Mouse (Mus musculus): Measurements from ENCODE around the gene Rragd. TPM values are rescaled to one million over a fixed set of nuclear protein-coding genes. Genes with fewer than 3 reads are reported as not detected.
"Not testable (repeated sequence)": the region's sequence is repeated elsewhere in the genome, so short reads cannot be mapped to it uniquely, and the experiment has no call there.

The Rragd gene
- total RNA-seq, 2 experiments from 2014 or later: 7.4 to 11.0 TPM

DNA sequence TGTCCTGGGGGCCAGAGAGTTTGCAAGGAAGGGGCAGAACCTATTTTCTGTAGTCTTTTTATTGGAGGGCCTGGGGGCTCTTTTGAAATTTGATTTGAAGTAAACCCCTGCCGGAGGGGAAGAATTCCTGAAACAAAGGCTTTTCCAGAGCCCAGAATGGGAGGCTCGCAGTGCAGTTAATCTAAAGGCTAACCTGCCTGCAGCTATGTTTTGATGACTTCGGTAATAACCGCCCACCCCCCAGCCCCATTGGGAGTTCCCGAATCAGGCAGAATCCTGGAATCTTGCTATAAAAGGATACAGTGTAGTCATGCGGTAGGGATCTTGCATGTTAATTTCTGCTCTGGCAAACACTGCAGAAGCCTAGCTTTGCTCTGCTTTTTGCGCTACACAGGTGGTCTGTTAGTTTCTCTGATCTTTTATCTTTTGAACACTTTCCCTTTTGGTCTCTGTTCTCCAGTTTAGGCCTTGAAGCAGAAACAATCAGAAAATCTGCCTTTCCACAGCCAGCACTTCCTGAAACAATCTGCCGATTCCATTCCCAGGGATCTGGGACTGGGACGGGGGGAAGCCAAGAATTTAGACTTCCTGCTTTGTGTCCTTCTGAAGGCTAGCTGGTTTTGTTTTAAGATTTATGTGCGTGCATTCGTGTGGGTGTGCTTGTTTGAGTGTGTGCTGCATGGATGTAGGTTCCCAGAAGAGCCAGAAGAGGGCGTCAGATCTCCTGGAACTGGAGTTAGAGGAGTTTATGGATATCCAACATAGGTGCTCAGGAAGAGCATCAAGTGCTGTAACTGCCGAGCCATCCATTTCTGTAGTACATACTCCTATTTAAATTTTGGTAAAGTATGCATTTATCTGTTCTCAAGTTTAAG lies 2.2 kb downstream of the Rragd start:
- DNase-seq: no peak

- no peak for DNase-seq
These were observed 2.8 kb downstream of the Rragd start for GRCm38 (mm10) chr4:32985684-32986083.

- no peak for DNase-seq
These were observed 4.2 kb downstream of the Rragd start for GRCm38 (mm10) chr4:32987006-32987405.

DNA sequence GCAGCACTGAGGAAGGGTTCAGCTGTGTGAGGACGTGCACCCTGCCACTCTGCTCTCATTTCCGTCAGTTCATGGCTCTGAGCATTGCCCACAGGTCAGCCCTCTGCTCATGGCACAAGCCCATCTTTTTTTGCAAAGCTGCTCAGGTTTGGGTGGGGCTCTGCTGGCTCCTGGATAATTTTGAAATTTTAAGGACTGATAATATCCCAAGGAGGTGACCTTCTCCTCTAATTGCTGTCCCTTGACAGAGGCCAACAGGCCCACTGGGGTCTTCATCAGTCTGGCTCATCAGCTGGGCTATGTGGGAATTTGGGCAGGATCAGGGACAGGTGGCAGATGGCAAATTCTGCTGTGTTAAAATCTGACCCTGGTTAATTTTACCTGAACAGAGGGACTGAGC lies 6.5 kb downstream of the Rragd start:
- no peak for DNase-seq

DNA sequence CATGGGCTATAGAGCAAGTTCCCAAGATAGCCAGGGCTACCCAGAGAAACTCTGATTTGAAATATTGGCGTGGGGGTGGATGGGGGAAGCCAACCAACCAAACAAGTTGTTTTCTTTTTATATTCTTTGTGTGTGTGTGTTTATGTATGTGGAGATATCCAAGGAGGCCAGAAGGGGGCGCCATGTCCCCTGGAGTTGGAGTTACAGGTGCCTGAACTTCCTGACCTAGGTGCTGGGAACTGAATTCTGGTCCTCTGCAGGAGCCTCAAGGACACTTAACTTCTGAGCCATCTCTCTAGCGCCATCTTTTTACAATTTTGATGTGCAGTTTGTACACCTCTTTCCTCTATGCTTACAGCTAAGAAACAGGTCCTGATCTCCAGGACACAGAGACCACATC lies 11.3 kb downstream of the Rragd start:
- no peak for DNase-seq

GRCm38 (mm10) chr4:32996083-32996482 lies 13.2 kb downstream of the Rragd start:
- no peak for DNase-seq

DNA sequence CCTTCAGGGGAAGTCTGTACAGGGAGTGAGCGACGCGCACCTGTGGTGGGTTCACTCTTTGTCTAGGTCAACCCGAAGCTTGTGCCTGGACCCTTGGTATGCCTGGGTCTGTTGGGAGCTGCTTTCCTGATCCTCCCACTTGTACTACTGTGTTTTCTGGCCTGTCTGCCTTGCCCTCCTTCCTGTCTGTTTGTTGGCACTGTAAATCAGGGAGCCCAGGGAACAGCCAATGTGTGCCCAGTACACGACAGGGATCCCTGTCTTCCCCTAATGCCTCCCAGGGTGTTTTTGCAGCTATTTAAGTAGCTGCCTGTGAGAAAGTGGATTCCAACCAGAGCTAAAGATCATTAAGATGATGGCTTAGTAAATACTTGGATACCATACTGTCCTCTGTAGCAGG lies 14.7 kb downstream of the Rragd start:
- DNase-seq: no peak

DNA sequence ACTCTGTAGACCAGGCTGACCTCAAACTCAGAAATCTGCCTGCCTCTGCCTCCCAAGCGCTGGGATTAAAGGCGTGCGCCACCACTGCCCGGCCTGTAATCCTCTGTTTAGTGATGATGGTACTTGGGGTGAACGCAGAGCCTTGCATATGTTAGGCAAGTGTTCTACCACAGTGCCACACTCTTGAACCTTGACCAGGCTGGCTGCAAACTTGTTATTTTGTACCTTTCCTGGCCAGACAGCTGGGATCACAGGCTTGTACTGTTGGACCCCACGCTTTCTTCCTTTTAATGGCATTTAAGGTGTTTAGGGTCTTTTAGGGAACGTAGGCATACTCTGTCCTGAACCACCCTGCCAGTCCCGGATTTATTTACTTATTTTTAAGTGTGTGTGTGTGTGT lies 16.2 kb downstream of the Rragd start:
- no peak for DNase-seq

DNA sequence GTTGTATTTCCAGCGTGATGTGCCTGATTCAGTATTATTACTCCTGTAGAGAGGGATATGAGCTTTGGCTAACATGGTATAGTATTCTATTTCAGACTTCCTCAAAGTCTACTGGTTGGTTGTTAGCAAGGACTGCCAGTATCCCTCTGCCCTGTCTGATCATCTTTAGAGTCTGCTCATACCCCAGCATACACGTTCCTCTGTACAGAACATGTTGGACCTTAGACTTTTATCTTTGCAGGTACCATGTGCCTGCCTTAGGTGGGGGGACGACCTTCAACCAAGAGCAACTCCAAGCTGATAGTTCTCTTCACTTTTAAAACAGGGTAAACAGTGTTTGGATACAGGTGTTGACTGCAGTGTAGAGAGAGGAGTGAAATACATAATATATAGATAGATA lies 19.2 kb downstream of the Rragd start:
- no peak for DNase-seq

GRCm38 (mm10) chr4:33005595-33006470 lies 23.0 kb downstream of the Rragd start:
- not testable (repeated sequence) for DNase-seq

DNA sequence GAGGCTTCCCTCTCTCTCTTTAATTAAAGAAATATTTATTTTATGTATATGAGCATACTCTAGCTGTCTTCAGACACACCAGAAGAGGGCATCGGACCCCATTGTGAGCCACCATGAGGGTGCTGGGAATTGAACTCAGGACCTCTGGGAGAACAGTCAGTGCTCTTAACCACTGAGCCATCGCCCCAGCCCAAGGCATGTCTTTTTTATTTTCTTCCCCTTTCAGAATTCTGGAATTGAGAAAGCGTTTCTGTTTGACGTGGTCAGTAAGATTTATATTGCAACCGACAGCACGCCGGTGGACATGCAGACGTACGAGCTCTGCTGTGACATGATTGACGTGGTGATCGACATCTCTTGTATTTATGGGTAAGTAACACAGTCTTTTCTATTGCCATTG lies 24.0 kb downstream of the Rragd start:
- DNase-seq: no peak

DNA sequence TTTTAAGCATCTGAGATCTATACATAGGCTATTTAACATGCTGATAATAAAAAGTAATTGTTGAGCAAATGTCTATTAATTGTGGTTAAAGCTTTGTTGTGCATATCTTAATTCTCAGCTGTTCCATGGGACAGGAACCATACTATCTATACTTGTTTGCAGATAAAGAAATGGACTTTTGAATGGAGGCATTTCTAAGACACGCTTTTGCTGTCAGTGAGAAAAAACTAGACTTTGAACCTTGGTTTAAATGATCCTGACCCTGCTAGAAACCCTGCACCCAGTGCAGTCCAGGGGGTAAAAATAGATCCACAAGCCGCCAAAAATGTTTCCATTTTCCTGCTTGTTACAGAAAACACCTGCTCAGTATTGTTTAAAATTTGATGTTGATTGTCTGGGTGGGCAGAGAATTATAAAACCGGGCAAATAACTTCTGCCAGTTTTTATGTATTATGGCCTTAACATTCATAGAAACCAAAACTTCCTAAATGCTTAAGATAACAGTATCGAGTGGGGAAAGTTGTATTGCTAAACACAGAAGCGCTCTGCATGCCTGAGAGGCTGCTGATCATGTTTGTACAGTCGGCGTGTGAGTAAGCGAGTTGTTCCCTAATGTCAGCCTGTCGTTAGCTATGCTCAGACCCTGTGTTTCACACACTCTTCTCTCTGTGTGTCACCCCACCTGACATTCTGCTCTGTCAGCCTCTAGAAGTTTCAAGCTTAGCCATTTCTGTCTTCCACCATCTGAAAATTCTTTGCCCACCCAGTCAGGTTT lies 24.8 kb downstream of the Rragd start:
- DNase-seq: no peak

- DNase-seq: no peak
These were observed 27.2 kb downstream of the Rragd start for GRCm38 (mm10) chr4:33010078-33010477.

- no peak for DNase-seq
These were observed 29.6 kb downstream of the Rragd start for GRCm38 (mm10) chr4:33012484-33012883.

DNA sequence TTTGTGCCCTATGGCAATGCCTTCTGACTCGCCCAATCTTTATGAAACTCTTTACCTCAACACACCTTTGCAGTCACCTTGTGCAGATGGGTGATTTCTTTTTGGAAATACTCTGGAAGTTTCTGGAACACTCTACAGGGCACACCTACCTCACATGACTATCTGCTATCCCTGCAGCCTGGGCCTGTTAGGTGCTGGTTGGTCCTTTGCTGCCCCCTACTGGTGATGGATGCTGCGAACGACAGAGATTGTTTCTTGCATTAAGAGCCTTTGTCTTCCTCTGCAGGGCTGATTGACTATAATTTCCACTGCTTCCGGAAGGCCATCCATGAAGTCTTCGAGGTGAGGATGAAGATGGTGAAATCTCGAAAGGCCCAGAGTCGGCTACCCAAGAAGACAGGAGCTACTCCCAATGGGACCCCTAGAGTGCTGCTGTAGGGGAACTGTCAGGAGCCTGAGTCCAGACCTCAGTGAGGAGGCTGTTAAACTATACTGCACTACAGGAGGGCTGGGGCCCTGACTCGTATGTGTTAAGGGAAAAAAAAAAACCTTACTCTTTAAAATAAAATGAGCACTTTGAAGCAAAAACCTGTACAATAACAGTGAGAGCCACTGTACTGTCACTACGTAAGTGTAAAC lies 35.6 kb downstream of the Rragd start:
- peak; percentile 93 for DNase-seq

DNA sequence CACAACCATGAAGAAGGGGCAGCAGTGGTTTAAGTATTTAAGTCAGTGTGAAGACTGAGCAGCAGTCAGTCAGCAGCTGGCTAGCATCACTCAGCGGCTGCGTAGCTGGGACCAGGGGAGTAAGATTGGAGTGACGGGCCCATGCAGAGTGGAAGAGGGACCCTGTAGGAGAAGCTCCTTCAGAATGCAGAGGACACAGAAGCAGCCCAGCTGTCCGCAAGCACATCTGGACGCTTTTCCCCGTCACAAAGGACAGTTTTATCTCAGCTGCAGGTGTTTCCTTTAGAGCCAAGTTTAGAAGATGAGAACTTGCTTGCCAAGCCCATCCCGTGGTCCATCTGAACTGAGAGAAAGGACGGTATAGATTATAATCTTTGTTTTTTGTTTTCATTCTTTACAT lies 41.6 kb downstream of the Rragd start:
- no peak for DNase-seq

DNA sequence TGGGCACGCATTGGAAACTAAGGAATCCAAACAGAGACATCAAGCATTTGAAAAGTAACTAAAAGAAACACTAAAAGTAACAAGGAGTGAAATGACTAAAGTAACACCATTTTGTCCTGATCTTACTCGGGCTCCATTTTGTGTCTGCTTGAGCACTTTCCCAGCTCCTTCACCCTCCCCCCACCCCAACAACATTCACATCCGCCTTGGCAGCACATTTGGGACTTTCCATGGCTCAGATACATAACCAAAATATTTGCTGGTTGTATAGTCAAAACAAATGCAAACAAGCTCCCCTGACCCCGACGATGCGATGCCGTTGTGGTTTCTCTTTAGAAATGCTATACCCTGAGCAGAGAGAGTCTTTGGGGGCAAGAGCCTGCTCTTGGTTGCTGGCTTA lies 46.3 kb downstream of the Rragd start:
- no peak for DNase-seq

GRCm38 (mm10) chr4:33030264-33031194 lies 47.7 kb downstream of the Rragd start:
- peak; percentile 35 for DNase-seq

- DNase-seq: peak; percentile 95
These were observed 48.5 kb downstream of the Rragd start, which contains the start of gene Ube2j1 for GRCm38 (mm10) chr4:33031195-33031960. Gene Ube2j1 (plus strand): TSS chr4:33031416.

DNA sequence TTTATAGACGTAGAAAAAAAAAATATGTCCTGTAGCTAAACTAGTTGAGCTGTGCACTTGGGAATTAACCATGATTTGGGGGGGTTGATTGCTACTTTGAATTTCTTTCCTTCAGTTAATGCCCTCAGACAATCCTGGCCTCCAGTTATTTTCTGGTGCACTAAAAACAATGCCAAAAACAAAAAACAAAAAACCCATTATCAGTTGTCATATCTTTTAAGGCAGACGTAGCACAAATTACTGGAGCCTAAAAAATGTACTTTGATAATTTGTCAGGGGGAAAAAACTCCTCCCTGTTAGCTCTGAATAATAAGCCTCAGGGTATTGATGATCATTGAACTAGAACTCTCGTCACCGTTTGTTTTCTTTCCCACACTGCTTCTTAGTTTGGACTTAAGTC lies 49.2 kb downstream of the Rragd start:
- no peak for DNase-seq
